Mouse (Mus musculus) myocyte (in vitro differentiated cells): ENCODE measurements at regions not wholly inside any gene's neighbourhood (a gene's known extent, or its start where the extent isn't known, plus 50 kb on each side); places are given as distances from the start of the nearest gene placed in this dataset.

Experiments used
- CEBPB ChIP-seq: IDR thresholded peaks from 2 replicates; pipeline ENCODE4 v1.6.1; 2011; ENCODE audit warnings: mild to moderate bottlenecking, moderate library complexity; ENCODE audit not compliant: poor library complexity, insufficient read depth, severe bottlenecking
- MAX ChIP-seq: IDR thresholded peaks from one replicate; pipeline ENCODE4 v1.6.1; 2011; ENCODE audit warnings: low read depth, mild to moderate bottlenecking, control low read depth
- POLR2A ChIP-seq: IDR thresholded peaks from one replicate; pipeline ENCODE4 v1.6.1; 2011; ENCODE audit warnings: low read depth, mild to moderate bottlenecking, control low read depth, moderate library complexity; ENCODE audit not compliant: insufficient read length
- USF1 ChIP-seq: IDR thresholded peaks from one replicate; pipeline ENCODE4 v1.6.1; 2011; ENCODE audit warnings: low read depth, mild to moderate bottlenecking, control low read depth, moderate library complexity

DNA sequence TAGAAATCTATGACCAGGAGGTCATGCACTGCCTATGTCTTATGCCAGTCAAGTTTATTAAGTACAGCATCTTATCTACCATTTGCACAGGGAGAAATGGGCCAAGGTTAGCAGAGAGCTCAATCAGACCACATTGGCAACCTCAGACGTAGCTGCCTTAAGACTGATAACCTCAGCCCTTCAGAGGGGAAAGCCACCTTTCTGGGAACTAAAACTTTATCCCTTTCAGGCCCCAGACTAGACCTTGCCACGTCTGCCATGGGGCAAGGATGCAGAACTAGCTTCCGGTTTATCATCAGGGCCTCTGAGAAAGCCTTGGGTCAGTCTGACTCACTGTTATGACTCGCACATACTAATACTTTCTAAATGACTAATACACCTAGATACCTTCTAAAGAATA, 188.8 kb upstream of the Agap1 start:
- TF ChIP-seq CEBPB, result no peak
- TF ChIP-seq USF1, result no peak
- no peak for TF ChIP-seq POLR2A
- no peak for TF ChIP-seq MAX
